Mouse (Mus musculus) midbrain, embryonic 14.5 days (tissue): ENCODE measurements around the gene Dpp9. TPM values are rescaled to one million over a fixed set of nuclear protein-coding genes. Genes with fewer than 3 reads are reported as not detected.

Experiments
- ATAC-seq: fragments of 200-750 bp; cut with Nextera tagmentation; 2 replicates; pipeline ENCODE4 v1.8.0; 2017; ENCODE audit warnings: moderate number of reproducible peaks, moderate library complexity; ENCODE audit not compliant: low FRiP score, low TSS enrichment
- DNase-seq: peaks from one replicate; pipeline ENCODE4 v3.0.0-alpha.2; 2015
- H3K27ac ChIP-seq: fragments of 300-500 bp; sonication (generic); replicated peaks from 2 replicates; pipeline ENCODE4 v1.5.1; 2014; ENCODE audit warnings: mild to moderate bottlenecking, low read depth, low read length, moderate library complexity
- H3K27me3 ChIP-seq: fragments of 300-500 bp; sonication (generic); 2 replicates; pipeline ENCODE4 v1.6.1; 2014; ENCODE audit warnings: low read length, control low read depth, mixed read lengths; ENCODE audit not compliant: control insufficient read depth, insufficient read depth
- H3K36me3 ChIP-seq: fragments of 300-500 bp; sonication (generic); 2 replicates; pipeline ENCODE4 v1.6.1; 2014; ENCODE audit warnings: low read length, control low read depth; ENCODE audit not compliant: control insufficient read depth, insufficient read depth
- H3K4me1 ChIP-seq: fragments of 300-500 bp; sonication (generic); 2 replicates; pipeline ENCODE4 v1.6.1; 2014; ENCODE audit warnings: mild to moderate bottlenecking, antibody characterized with exemption, low read length, control low read depth; ENCODE audit not compliant: control insufficient read depth, insufficient read depth
- H3K4me2 ChIP-seq: fragments of 300-500 bp; sonication (generic); 2 replicates; pipeline ENCODE4 v1.6.1; 2014; ENCODE audit warnings: mild to moderate bottlenecking, low read length, moderate library complexity
- H3K4me3 ChIP-seq: fragments of 300-500 bp; sonication (generic); replicated peaks from 2 replicates; pipeline ENCODE4 v1.5.1; 2014; ENCODE audit warnings: low read depth, low read length
- H3K9ac ChIP-seq: fragments of 300-500 bp; sonication (generic); replicated peaks from 2 replicates; pipeline ENCODE4 v1.6.1; 2014; ENCODE audit warnings: mild to moderate bottlenecking, low read length, moderate library complexity
- H3K9me3 ChIP-seq: fragments of 300-500 bp; sonication (generic); 2 replicates; pipeline ENCODE4 v1.6.1; 2016; ENCODE audit warnings: low read length, control low read depth, mixed read lengths; ENCODE audit not compliant: control insufficient read depth
- WGBS: fragments of 180-500 bp; shearing (Covaris S2); extraction: QIAGEN DNeasy Blood & Tissue Kit; methylation state at CpG from one replicate; pipeline ENCODE4 v1.1.7; 2014; 5-methylcytosine and 5-hydroxymethylcytosine counted together
- polyA plus RNA-seq: library from polyadenylated mRNA; unstranded; fragments of >200 nt; fragmentation: Nextera tagmentation; extraction: Ambion mirVana; gene quantifications from 2 replicates; pipeline ENCODE4 v1.2.1, GENCODE M21; 2014

The Dpp9 gene
- polyA plus RNA-seq, 1 experiment from 2014 or later = 26.7 TPM

DNA sequence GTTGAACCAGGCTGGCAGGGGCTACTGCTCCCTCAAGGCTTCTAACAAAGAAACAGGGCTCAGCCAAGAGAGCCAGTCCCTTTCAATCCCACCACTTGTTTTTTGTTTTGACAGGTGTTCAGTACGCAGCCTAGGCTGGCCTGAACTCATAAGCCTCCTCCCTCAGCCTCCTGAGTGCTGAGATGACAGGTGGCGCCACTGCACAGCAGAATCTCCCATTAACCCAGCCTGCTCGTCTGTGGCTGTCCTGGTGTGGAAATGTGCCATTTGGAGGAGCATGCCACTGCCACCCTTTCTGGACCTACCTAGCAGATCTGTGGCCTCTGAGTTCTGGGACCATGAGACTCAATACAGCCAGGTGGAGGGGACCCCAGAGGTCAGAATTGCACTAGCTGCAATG lies 15.0 kb downstream of the Dpp9 start:
- H3K4me1 ChIP-seq = no peaks in the 10 kb centered on the region
- H3K9me3 ChIP-seq = no peaks in the 10 kb centered on the region
- DNase-seq (peak; percentile 8), ATAC-seq (no peak)
- 73% methylated on average over 3 of the region's 3 CpGs for whole genome bisulfite sequencing
- no peak overlapping the region for H3K27ac ChIP-seq
- no peaks in the 10 kb centered on the region for H3K27me3 ChIP-seq
- no peak overlapping the region for H3K4me2 ChIP-seq
- peaks cover 87% of the 10 kb centered on the region for H3K36me3 ChIP-seq
- H3K4me3 ChIP-seq = no peak overlapping the region
- no peak overlapping the region for H3K9ac ChIP-seq

GRCm38 (mm10) chr17:56202476-56202875 lies 16.2 kb downstream of the Dpp9 start:
- Histone ChIP-seq H3K9me3 (no peaks in the 10 kb centered on the region), H3K4me2 (no peak overlapping the region), H3K36me3 (peaks cover 87% of the 10 kb centered on the region), H3K4me3 (no peak overlapping the region), H3K9ac (no peak overlapping the region), H3K27me3 (no peaks in the 10 kb centered on the region), H3K4me1 (no peaks in the 10 kb centered on the region), H3K27ac (no peak overlapping the region)
- DNase-seq = no peak
- 89% methylated on average over 8 of the region's 8 CpGs for WGBS
- no peak for ATAC-seq

DNA sequence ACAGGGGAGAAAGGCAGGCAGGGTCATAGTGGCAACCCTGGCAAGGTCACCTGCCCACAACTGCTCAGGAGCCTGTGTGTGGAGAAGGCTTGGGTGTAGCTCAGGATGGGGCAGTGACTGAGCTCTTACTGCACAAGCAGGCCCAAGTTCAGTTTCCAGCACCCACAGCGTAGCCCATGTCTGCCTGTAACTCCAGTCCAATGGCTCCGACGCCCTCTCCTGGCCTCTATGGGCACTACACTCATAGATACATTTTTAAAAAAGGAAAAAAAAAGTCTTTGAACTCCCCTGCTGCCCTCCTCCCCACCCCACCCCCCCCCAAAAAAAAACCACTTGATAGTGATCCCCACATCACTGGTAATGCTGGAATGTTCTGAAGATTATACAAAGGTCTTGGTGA lies 17.1 kb downstream of the Dpp9 start:
- no peak overlapping the region for H3K4me2 ChIP-seq
- peaks cover 87% of the 10 kb centered on the region for H3K36me3 ChIP-seq
- H3K27me3 ChIP-seq = no peaks in the 10 kb centered on the region
- H3K27ac ChIP-seq = no peak overlapping the region
- WGBS = 66% methylated on average over 3 of the region's 3 CpGs
- H3K4me3 ChIP-seq = no peak overlapping the region
- H3K9ac ChIP-seq = no peak overlapping the region
- no peaks in the 10 kb centered on the region for H3K9me3 ChIP-seq
- H3K4me1 ChIP-seq = no peaks in the 10 kb centered on the region
- DNase-seq (no peak), ATAC-seq (no peak)

DNA sequence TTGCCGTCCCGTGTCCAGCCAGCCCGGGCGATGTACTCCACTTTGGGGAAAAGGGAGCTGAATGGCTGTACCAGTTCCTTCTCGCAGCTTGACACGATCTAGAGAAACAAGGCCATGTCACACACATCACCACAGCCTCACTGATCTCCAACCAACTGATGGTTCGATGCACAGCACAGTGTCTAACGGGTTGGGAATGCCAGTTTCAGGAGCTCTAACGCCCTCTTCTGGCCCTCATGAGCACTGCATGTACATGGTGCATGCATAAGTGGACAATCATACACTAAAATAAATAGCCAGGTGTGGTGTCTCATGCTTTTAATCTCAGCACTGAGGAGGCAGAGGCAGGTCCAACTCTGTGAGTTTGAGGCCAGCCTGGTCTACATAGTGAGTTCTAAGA lies 18.1 kb downstream of the Dpp9 start:
- ATAC-seq (no peak), DNase-seq (peak; percentile 7)
- 84% methylated on average over 9 of the region's 9 CpGs for WGBS
- Histone ChIP-seq H3K4me1 (no peaks in the 10 kb centered on the region), H3K4me3 (no peak overlapping the region), H3K36me3 (peaks cover 87% of the 10 kb centered on the region), H3K27ac (no peak overlapping the region), H3K4me2 (no peak overlapping the region), H3K9ac (no peak overlapping the region), H3K9me3 (no peaks in the 10 kb centered on the region), H3K27me3 (no peaks in the 10 kb centered on the region)

GRCm38 (mm10) chr17:56196860-56197259 lies 21.8 kb downstream of the Dpp9 start:
- WGBS = 83% methylated on average over 2 of the region's 2 CpGs
- Histone ChIP-seq H3K4me1 (no peaks in the 10 kb centered on the region), H3K27me3 (no peaks in the 10 kb centered on the region), H3K4me3 (no peak overlapping the region), H3K36me3 (peaks cover 86% of the 10 kb centered on the region), H3K9ac (no peak overlapping the region), H3K4me2 (no peak overlapping the region), H3K9me3 (no peaks in the 10 kb centered on the region), H3K27ac (no peak overlapping the region)
- ATAC-seq = no peak
- peak; percentile 15 for DNase-seq

DNA sequence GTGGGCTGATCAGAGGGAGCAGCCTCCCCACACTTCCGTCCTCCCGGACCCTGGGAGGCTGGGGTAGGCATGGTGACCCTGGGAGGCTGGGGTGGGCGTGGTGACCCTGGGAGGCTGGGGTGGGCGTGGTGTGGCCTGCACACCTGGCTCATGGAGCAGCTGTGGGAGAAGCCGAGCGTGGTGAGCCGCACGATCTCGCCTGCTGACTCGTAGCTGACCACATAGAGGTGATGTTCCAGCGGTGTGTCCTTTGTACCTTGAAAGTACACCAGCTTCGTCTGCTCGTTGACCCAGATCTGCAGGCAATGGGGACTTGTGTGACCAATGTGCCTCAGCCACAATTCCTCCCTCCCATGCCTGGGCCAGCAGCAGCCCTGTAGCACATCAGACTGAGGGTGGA lies 23.9 kb downstream of the Dpp9 start:
- no peaks in the 10 kb centered on the region for H3K9me3 ChIP-seq
- no peak overlapping the region for H3K4me3 ChIP-seq
- no peaks in the 10 kb centered on the region for H3K27me3 ChIP-seq
- H3K27ac ChIP-seq = no peak overlapping the region
- 90% methylated on average over 13 of the region's 13 CpGs for WGBS
- DNase-seq (no peak), ATAC-seq (no peak)
- H3K4me1 ChIP-seq = no peaks in the 10 kb centered on the region
- no peak overlapping the region for H3K4me2 ChIP-seq
- peaks cover 99% of the 10 kb centered on the region for H3K36me3 ChIP-seq
- H3K9ac ChIP-seq = no peak overlapping the region

GRCm38 (mm10) chr17:56194357-56194756 lies 24.3 kb downstream of the Dpp9 start:
- no peaks in the 10 kb centered on the region for H3K9me3 ChIP-seq
- H3K4me3 ChIP-seq = no peak overlapping the region
- 93% methylated on average over 12 of the region's 12 CpGs for WGBS
- no peak overlapping the region for H3K27ac ChIP-seq
- ATAC-seq (no peak), DNase-seq (no peak)
- H3K27me3 ChIP-seq = no peaks in the 10 kb centered on the region
- peaks cover 100% of the 10 kb centered on the region for H3K36me3 ChIP-seq
- no peak overlapping the region for H3K9ac ChIP-seq
- H3K4me1 ChIP-seq = no peaks in the 10 kb centered on the region
- H3K4me2 ChIP-seq = no peak overlapping the region

DNA sequence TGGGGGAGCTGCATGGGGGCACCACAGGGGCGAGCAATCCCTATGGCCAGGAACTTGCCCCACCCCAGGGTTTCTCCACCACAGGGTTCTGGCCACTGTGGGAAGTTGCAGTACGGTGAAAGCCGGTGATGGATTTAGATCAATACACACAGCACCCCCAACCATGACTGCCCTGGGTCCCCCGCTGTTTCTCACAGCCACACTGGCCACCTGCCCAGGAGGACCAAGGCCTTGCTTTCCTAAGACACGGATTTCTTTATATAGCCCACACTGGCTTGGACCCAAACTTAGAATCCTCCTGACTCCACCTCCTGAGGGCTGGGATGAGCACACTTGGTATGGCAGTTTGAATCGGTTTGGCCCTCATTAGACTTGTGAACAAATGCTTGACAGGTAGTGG lies 27.4 kb downstream of the Dpp9 start:
- H3K9ac ChIP-seq = no peak overlapping the region
- H3K4me1 ChIP-seq = no peaks in the 10 kb centered on the region
- DNase-seq (no peak), ATAC-seq (no peak)
- peaks cover 96% of the 10 kb centered on the region for H3K36me3 ChIP-seq
- 91% methylated on average over 6 of the region's 6 CpGs for WGBS
- H3K27ac ChIP-seq = no peak overlapping the region
- H3K27me3 ChIP-seq = no peaks in the 10 kb centered on the region
- no peak overlapping the region for H3K4me3 ChIP-seq
- no peak overlapping the region for H3K4me2 ChIP-seq
- H3K9me3 ChIP-seq = no peaks in the 10 kb centered on the region

DNA sequence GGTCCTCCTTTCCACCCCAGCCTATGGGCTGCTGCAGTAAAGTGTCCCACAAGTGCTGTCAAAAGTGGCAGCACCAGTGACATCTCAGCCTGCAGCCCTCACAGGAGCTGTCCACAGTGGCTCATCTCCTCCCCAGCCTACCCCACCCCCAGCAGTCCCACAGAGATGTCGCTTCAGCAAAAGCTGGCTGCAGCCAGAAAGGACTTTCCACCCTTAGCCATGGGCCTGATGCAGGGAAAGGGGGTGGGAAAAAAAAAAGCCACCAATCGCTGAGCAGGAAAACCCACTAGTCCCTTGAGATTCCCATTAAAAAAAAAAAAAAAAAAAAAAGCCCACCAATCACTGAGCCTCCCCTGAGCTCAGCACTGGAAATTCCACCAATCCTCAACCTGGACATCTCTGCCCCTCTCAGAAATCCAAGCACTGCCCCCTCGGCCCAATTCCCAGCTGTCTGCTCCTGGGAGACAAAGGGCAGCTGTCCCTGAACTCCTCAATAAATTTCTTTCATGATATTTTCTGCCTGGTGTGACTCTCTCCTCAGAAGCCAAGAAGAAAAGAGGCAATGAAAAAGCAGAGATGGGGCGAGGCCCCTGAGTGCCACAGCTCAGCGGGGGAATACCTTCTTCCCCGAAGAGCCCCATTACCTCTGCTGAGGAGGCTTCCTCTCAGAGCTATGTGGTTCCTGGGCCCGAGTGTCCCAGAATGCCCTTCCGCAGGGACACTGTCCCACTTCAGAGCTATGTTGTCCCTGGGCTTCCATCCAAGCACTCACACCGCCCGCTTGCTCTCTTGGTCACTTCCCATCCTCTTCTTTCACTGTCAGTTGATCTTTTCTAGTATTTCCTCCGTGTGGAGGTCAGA lies 33.2 kb downstream of the Dpp9 start:
- Histone ChIP-seq H3K9ac (no peak overlapping the region), H3K4me1 (peaks cover 13% of the 10 kb centered on the region), H3K4me2 (no peak overlapping the region; the same call in 1 of the 2 replicates), H3K27me3 (no peaks in the 10 kb centered on the region), H3K27ac (peak overlapping the region; percentile 70), H3K9me3 (no peaks in the 10 kb centered on the region), H3K4me3 (no peak overlapping the region), H3K36me3 (peaks cover 57% of the 10 kb centered on the region)
- WGBS = 36% methylated on average over 11 of the region's 11 CpGs
- peak; percentile 54 for DNase-seq
- no peak for ATAC-seq
